Mouse (Mus musculus): ENCODE data around the gene Chchd6.

The Chchd6 gene

GRCm38 (mm10) chr6:89595018-89595776 lies at the start of gene Chchd6:
Chchd6 (minus strand) TSS chr6:89595652.
- peak; percentile 96 for DNase-seq

DNA sequence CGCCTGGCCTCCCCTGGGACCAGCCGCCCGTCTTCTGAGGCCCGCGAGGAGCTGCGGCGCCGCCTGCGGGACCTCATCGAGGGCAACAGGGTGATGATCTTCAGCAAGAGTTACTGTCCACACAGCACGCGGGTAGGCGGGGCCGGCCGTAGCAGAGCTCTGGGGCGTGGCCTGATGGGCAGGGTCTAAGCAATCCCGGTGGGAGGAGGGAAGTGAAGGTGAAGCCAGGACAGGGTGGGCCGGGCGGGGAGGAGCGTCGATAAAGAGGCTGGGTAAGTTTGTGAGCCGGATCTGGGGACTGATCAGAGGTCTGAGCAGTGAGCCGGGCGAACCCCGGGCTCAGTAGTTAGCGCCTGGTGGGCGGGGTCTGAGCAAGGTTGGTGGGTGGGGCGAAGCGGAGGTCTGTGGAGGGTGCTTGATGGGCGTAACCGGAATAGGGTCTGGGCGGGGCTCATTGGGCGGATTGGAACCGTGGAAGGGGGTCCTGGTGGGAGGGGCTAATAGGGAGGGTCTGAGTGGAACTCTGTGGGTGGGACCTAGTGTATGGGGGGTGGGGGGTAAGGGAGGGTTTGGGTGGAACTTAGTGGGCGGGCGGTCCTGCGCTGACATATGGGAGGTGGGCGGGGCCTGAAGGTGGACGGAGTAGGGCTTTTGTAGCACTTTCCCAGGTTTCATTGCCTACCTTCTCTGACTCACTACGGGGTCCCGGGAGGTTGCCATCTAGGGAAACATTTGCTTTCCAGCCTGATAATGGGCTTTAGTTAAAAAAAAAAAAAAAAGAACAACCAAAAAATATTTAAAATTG lies 49.0 kb upstream of the Chchd6 start:
- DNase-seq: peak; percentile 97

- DNase-seq: peak; percentile 97
Measured at GRCm38 (mm10) chr6:89643798-89644270, 48.4 kb upstream of the Chchd6 start, which contains the start of gene Txnrd3. Txnrd3 (plus strand) TSS chr6:89643988.

- DNase-seq: peak; percentile 49
Measured at GRCm38 (mm10) chr6:89639025-89639424, 43.6 kb upstream of the Chchd6 start.

- DNase-seq: no peak
Measured at GRCm38 (mm10) chr6:89637977-89638376, 42.5 kb upstream of the Chchd6 start.

GRCm38 (mm10) chr6:89634400-89634799 lies 38.9 kb upstream of the Chchd6 start:
- no peak for DNase-seq

DNA sequence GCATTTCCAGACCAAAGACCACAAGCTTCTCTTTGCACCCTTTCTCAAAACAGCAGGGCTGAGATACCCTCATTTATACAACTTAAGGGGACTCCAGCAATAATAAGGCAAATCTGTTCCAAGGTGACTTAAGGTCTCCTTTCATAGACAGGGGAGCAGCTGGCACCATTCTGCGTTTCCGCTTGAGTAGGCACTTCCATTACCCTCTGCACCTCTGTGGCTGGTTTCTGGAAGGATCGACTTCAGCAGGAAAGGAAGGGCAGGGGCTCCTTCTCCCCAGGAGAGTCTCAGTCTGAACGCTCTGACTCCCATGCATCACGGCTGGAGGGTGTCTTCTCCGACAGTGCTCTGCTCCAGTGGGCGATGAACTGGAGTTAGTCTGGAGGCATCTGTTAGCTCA lies 37.7 kb upstream of the Chchd6 start:
- peak; percentile 33 for DNase-seq

DNA sequence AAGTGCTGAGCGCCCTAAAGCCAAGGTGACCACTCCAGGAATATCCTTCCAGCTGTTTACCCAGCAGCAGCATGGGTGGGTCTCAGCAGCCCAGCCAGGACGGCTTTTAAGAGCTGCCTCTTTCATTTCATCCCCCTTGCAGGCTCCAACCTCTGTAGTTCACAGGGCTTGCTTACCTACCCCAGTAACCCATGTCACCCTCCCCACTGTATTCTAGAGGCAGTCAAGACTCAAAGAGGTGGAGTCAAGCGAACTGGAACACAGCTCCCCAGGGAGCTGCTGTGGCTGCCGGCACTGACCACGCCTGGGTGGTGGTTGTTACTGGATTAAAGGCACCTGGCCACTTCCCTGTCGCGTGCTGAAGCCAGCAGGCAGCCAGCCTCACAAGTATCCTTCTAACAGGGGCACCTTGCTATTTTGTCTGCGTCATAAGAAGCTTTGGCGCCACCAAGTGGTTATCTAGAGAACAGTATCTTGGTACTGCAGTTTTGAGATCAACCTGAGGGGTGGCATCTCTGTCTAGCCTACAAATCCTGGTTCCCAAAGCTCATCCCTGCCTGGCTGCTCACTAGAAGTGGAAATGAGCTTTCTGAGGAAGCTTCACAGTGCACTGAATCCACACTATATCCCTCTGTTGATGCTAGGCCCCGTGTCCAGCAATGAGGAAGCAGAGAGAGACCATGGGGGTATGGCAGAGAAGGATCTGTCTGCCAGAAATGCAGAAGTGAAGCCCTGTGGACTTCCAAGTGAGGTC lies 36.5 kb upstream of the Chchd6 start:
- DNase-seq: peak; percentile 88

- DNase-seq: no peak
Measured at GRCm38 (mm10) chr6:89628045-89628785, 32.8 kb upstream of the Chchd6 start.

- no peak for DNase-seq
Measured at GRCm38 (mm10) chr6:89622647-89623046, 27.2 kb upstream of the Chchd6 start.

GRCm38 (mm10) chr6:89615373-89615755 lies 19.9 kb upstream of the Chchd6 start:
- peak; percentile 28 for DNase-seq

GRCm38 (mm10) chr6:89614596-89615372 lies 19.3 kb upstream of the Chchd6 start:
- DNase-seq: peak; percentile 80

- DNase-seq: no peak
Measured at GRCm38 (mm10) chr6:89614107-89614471, 18.6 kb upstream of the Chchd6 start.

GRCm38 (mm10) chr6:89613336-89614106 lies 18.1 kb upstream of the Chchd6 start:
- DNase-seq: no peak

GRCm38 (mm10) chr6:89607999-89608398 lies 12.5 kb upstream of the Chchd6 start:
- no peak for DNase-seq

GRCm38 (mm10) chr6:89606096-89606495 lies 10.6 kb upstream of the Chchd6 start:
- DNase-seq: no peak

GRCm38 (mm10) chr6:89596510-89596909 lies 1.1 kb upstream of the Chchd6 start:
- DNase-seq: no peak

DNA sequence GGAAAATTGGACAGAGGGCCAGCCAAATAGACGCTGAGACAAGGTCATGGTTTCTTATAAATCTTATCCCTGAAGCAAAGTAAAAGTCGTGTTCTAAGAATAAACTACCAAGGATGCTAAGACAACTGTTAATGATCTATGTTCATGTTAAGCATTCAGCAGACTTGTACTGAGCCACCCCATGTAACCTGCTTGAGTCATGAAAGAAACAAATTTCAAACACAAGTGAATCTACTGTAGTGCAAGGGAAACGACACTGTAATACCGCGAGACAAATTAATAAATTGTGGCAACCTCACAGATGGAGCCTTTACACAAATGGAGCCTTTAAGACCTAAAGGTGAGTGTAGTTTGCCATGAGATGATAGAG lies 310 bp upstream of the Chchd6 start:
- no peak for DNase-seq

- no peak for DNase-seq
Measured at GRCm38 (mm10) chr6:89592016-89592415, 3.4 kb downstream of the Chchd6 start.

- DNase-seq: no peak
Measured at GRCm38 (mm10) chr6:89591531-89591930, 3.9 kb downstream of the Chchd6 start.

- DNase-seq: no peak
Measured at GRCm38 (mm10) chr6:89585696-89586095, 9.8 kb downstream of the Chchd6 start.
